Mouse (Mus musculus) forebrain, embryonic 11.5 days (tissue): ENCODE data around the gene Rell1. TPM values are rescaled to one million over a fixed set of nuclear protein-coding genes. Genes with fewer than 3 reads are reported as not detected.

Experiments
- ATAC-seq: fragments of 200-750 bp; cut with Nextera tagmentation; replicated peaks from 2 replicates; pipeline ENCODE4 v1.8.0; 2017; ENCODE audit warnings: moderate TSS enrichment; ENCODE audit not compliant: low FRiP score
- DNase-seq: peaks from one replicate; pipeline ENCODE4 v3.0.0-alpha.2; 2017; ENCODE audit warnings: low spot score
- H3K27ac ChIP-seq: fragments of 300-500 bp; sonication (generic); 2 replicates; pipeline ENCODE4 v1.5.1; 2014; ENCODE audit warnings: low read depth, low read length
- H3K27me3 ChIP-seq: fragments of 300-500 bp; sonication (generic); 2 replicates; pipeline ENCODE4 v1.6.1; 2014; ENCODE audit warnings: mild to moderate bottlenecking, low read length, mixed read lengths; ENCODE audit not compliant: control insufficient read depth, insufficient read depth
- H3K36me3 ChIP-seq: fragments of 300-500 bp; sonication (generic); 2 replicates; pipeline ENCODE4 v1.6.1; 2014; ENCODE audit warnings: mild to moderate bottlenecking, low read length, moderate library complexity, mixed read lengths; ENCODE audit not compliant: control insufficient read depth, insufficient read depth
- H3K4me1 ChIP-seq: fragments of 300-500 bp; sonication (generic); replicated peaks from 2 replicates; pipeline ENCODE4 v1.6.1; 2014; ENCODE audit warnings: low read length, mixed read lengths; ENCODE audit not compliant: control insufficient read depth, insufficient read depth
- H3K4me2 ChIP-seq: fragments of 300-500 bp; sonication (generic); 2 replicates; pipeline ENCODE4 v1.6.1; 2014; ENCODE audit warnings: low read depth, mild to moderate bottlenecking, low read length, moderate library complexity, mixed read lengths; ENCODE audit not compliant: severe bottlenecking
- H3K4me3 ChIP-seq: fragments of 300-500 bp; sonication (generic); 2 replicates; pipeline ENCODE4 v1.5.1; 2014; ENCODE audit warnings: low read depth, low read length
- H3K9ac ChIP-seq: fragments of 300-500 bp; sonication (generic); 2 replicates; pipeline ENCODE4 v1.6.1; 2014; ENCODE audit warnings: low read length
- H3K9me3 ChIP-seq: fragments of 300-500 bp; sonication (generic); 2 replicates; pipeline ENCODE4 v1.6.1; 2016; ENCODE audit warnings: low read length, mixed read lengths; ENCODE audit not compliant: control insufficient read depth
- WGBS: fragments of 180-500 bp; shearing (Covaris S2); extraction: QIAGEN DNeasy Blood & Tissue Kit; methylation state at CpG from one replicate; pipeline ENCODE4 v1.1.7; 2014; 5-methylcytosine and 5-hydroxymethylcytosine counted together
- polyA plus RNA-seq: library from polyadenylated mRNA; unstranded; fragments of >200 nt; fragmentation: Nextera tagmentation; extraction: Ambion mirVana; gene quantifications from 2 replicates; pipeline ENCODE4 v1.2.1, GENCODE M21; 2014

Rell1 gene
- polyA plus RNA-seq: 12.2 and 13.3 TPM in 2 replicates

DNA sequence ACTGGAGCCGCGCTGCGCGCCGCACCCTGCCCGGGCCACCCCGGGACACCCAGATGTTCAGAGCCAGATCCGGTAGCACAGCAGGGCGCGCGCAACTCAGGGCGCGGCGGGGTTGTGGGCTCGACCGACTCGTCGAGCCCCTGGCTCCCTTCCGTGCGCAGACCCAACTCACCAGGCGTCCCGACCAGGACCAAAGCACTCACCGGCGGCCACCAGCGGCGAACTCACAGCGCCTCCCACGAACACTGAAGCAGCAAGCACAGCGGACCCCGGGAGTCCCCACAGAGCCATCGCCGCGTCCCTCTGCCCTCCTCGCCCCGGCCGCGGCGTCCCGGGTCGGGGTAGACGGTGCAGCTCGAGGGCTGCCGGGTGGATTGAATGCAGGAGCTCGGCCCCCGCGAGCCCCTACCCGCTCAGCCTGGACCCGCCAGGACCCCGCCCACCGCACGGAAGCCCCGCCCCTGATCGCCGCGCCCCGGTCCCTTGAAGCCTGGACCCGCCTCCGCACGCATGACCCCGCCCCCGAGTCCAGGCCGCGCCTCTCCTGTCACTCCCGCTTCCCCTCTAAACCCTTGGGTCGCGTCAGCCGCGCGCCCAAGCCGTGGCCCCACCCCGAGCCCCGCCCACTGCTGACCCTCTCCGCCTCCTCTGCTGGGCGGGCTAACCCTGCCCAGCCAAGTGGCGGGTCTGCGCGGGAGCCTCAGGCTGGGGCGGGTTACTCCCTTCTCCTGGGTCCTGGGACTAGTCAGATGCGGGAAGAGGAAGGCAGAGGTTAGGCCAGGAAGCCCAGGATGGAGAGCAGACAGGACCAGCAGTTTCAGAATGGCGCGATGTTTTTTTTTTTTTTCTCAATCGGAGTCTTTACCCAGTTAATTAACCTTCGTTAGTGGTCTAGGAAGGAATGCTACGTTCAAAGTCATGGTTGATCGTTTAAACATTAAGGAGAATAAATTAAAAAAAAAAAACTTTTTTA, at the start of gene Rell1:
Gene Rell1, minus strand, starts transcription at position 455 of the 973 bp plus-strand sequence.
- 1% methylated on average over 73 of the region's 85 CpGs for WGBS
- Histone ChIP-seq H3K4me2 (peak within 1 kb of the TSS; percentile 83), H3K27ac (no peak within 1 kb of the TSS), H3K4me3 (peak within 1 kb of the TSS; percentile 64), H3K36me3 (no peaks in the 10 kb centered on the region), H3K9ac (peak within 1 kb of the TSS; percentile 76), H3K27me3 (no peaks in the 10 kb centered on the region), H3K4me1 (peaks cover 11% of the 10 kb centered on the region; the same call in 1 of the 2 replicates), H3K9me3 (no peaks in the 10 kb centered on the region)
- ATAC-seq: peak; percentile 97
- DNase-seq: peak; percentile 100

DNA sequence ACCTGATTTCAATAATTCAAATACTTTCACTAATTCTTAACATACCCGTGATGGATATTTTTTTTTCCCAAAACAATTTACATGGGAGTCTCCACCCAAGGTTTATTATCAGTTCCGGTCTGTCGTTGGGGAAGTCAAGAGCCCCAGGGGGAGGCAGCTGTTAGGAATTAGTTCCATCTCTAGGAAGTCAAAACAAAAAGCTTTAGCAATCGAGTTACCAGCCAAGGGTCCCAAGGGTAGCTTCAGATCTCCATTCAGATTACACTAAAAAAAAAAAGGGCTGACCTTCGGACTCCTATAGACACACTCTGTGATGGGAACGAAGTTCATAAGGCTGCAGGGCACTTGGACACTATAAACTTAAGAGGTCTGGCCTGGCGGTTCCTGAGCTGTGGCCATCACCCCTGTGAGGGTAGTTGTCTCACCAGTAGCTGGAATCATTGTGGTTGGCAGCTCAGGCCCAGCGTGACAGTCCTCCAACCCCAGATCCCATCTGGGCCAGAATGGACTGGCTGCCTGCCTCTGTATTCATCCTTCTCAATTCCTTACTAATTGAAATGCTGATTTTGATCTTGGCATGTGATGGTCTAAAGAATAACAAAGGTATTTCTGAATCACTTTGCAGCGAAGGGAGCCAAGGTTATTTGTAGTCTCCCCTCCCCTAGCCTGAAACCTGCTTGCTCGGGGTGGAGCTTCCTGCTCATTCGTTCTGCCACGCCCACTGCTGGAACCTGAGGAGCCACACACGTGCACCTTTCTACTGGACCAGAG, 44.1 kb upstream of the Rell1 start:
- no peak for DNase-seq
- Histone ChIP-seq H3K4me1 (no peaks in the 10 kb centered on the region), H3K4me2 (no peak overlapping the region), H3K4me3 (no peak overlapping the region), H3K9ac (no peak overlapping the region), H3K27me3 (no peaks in the 10 kb centered on the region), H3K36me3 (no peaks in the 10 kb centered on the region), H3K27ac (no peak overlapping the region), H3K9me3 (no peaks in the 10 kb centered on the region)
- 81% methylated on average over 11 of the region's 13 CpGs for WGBS
- no peak for ATAC-seq

DNA sequence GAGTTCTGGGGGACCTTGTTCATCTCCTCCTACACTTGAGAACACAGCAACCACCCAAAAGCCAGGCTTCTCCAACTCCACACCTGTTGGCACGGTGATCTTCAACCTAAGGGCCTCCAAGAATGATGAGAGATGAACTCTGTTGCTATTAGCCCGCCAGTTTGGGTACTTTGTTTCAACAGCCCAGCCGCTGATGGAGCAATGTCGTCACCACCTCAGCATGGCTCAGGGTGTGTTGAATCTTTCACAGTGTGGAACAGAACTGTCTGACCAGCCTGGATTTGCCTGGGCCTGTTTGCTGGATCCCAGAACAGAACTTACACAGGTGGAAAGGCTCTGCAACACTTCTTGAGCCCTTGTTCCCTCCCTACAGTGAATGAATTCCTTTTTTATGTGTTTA, 37.9 kb upstream of the Rell1 start:
- Histone ChIP-seq H3K9me3 (no peaks in the 10 kb centered on the region), H3K36me3 (no peaks in the 10 kb centered on the region), H3K27me3 (no peaks in the 10 kb centered on the region), H3K4me2 (no peak overlapping the region), H3K4me1 (no peaks in the 10 kb centered on the region), H3K27ac (no peak overlapping the region), H3K4me3 (no peak overlapping the region), H3K9ac (no peak overlapping the region)
- WGBS: 82% methylated on average over 4 of the region's 4 CpGs
- ATAC-seq: no peak
- peak; percentile 37 for DNase-seq

DNA sequence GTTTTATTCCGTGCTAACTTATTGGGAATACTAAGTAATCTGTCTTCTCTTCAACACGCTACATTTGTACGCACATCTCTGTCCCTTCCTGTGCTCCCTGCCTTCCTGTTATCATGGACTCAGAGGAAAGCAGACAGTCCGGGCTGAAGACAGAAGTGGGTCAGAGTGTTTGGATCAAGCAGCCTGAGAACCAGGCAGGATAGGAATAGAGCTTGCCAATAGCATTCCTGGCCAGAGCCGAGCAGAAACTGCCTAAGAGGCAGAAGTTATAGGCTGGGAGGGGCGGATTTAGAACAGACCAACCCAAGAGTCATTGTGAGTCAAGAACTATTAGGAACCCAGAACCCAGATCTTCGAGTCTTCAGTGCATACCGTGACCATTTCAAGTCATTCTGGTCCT, 34.6 kb upstream of the Rell1 start:
- Histone ChIP-seq H3K4me1 (no peaks in the 10 kb centered on the region), H3K27me3 (no peaks in the 10 kb centered on the region), H3K9ac (no peak overlapping the region), H3K4me2 (no peak overlapping the region), H3K27ac (no peak overlapping the region), H3K9me3 (no peaks in the 10 kb centered on the region), H3K4me3 (no peak overlapping the region), H3K36me3 (no peaks in the 10 kb centered on the region)
- 89% methylated on average over 8 of the region's 8 CpGs for WGBS
- ATAC-seq (no peak), DNase-seq (no peak)

DNA sequence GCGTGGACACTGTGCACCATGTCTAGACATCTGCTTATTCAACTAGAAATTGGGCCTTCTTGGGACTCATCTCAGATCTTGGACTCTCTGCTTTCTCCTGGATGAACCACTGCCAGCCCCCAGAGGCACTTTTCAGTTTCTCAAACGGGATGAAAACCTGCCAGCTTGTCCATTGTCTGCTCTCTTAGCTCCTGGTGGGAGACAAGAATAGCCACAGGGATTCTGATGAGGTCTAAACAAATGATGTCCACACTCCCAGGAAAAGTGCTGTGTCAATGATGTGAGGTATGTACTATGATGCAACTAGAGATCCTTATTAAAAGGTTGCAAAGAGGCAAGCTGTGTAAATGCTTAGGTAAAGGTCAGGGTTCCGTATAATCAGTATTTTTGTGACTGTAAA, 25.2 kb upstream of the Rell1 start:
- no peaks in the 10 kb centered on the region for H3K36me3 ChIP-seq
- no peak overlapping the region for H3K4me3 ChIP-seq
- no peak overlapping the region for H3K9ac ChIP-seq
- H3K27me3 ChIP-seq: no peaks in the 10 kb centered on the region
- no peak overlapping the region for H3K4me2 ChIP-seq
- WGBS: 19% methylated on average over 3 of the region's 3 CpGs
- no peak overlapping the region for H3K27ac ChIP-seq
- H3K9me3 ChIP-seq: no peaks in the 10 kb centered on the region
- peaks cover 3% of the 10 kb centered on the region for H3K4me1 ChIP-seq
- DNase-seq (peak; percentile 37), ATAC-seq (no peak)

DNA sequence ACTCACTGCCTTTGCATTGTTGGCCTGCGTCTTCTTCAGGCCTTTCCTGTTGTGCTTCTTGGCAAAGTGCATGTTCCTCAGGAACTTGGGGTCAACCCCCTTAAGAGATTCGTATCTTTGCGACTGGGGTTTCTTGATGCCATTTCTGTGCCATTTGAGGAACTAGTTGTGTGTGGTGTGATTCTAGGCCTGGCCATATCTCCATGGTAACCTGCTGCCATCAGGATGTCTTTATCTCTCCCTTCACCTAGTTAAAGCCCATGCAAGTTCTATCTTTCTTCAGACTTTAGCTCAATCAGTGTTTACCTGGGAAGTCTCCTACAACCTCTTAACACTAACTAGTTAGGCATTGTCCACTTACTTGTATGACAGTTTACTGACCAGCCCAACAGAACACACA, 22.0 kb upstream of the Rell1 start:
- Histone ChIP-seq H3K4me1 (peaks cover 3% of the 10 kb centered on the region), H3K9ac (no peak overlapping the region), H3K9me3 (no peaks in the 10 kb centered on the region), H3K4me2 (no peak overlapping the region), H3K27ac (no peak overlapping the region), H3K27me3 (no peaks in the 10 kb centered on the region), H3K4me3 (no peak overlapping the region), H3K36me3 (no peaks in the 10 kb centered on the region)
- 94% methylated on average over 3 of the region's 3 CpGs for WGBS
- no peak for DNase-seq
- no peak for ATAC-seq

DNA sequence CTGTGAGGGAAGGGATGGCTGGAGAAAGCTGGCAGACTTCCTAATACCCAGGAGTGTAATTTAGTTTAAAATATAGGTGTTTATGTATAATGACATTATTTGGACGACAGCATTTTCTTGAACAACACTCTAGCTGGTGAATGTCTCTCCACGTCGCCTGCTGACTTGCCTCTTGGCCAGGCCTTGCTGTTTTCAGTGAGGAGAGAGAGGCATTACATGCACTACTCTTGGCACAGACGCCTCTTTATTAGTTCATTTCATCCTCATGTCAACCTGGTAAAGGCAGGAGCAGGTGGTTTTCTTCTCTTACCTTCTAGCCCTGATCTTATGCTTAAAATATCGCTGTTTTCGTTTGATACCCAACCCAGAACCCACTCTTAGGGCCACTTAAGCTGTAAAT, 17.6 kb upstream of the Rell1 start:
- no peak for ATAC-seq
- 84% methylated on average over 6 of the region's 6 CpGs for WGBS
- H3K36me3 ChIP-seq: no peaks in the 10 kb centered on the region
- no peak overlapping the region for H3K4me2 ChIP-seq
- H3K4me1 ChIP-seq: no peaks in the 10 kb centered on the region
- no peak overlapping the region for H3K27ac ChIP-seq
- no peak overlapping the region for H3K9ac ChIP-seq
- H3K27me3 ChIP-seq: no peaks in the 10 kb centered on the region
- no peaks in the 10 kb centered on the region for H3K9me3 ChIP-seq
- no peak for DNase-seq
- no peak overlapping the region for H3K4me3 ChIP-seq

DNA sequence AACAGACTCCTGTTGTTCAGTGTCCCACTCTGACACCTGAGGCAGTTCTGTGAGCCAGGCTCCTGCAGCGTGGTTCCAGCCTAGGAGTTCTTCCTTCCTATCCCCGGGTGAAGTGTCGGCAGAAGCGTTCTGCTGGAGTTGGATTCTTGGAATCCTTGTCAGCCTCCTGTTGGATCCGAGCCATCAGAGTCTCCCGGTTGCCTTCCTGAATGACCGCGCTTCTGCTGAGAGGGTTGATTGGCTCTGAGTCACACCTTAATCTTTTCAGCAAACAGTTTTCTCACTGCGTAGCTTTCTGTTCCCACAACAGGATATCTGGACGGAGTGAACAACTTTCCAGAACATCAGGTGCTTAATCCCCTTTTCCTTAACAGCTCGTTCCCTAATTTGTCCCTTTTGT, 13.6 kb upstream of the Rell1 start:
- 84% methylated on average over 11 of the region's 11 CpGs for WGBS
- Histone ChIP-seq H3K27ac (no peak overlapping the region), H3K9ac (no peak overlapping the region), H3K4me2 (no peak overlapping the region), H3K36me3 (no peaks in the 10 kb centered on the region), H3K9me3 (no peaks in the 10 kb centered on the region), H3K27me3 (no peaks in the 10 kb centered on the region), H3K4me1 (no peaks in the 10 kb centered on the region), H3K4me3 (no peak overlapping the region)
- ATAC-seq (no peak), DNase-seq (no peak)
